ENCODE assay signal across 12 mouse cellular contexts in the genomic region with DNA sequence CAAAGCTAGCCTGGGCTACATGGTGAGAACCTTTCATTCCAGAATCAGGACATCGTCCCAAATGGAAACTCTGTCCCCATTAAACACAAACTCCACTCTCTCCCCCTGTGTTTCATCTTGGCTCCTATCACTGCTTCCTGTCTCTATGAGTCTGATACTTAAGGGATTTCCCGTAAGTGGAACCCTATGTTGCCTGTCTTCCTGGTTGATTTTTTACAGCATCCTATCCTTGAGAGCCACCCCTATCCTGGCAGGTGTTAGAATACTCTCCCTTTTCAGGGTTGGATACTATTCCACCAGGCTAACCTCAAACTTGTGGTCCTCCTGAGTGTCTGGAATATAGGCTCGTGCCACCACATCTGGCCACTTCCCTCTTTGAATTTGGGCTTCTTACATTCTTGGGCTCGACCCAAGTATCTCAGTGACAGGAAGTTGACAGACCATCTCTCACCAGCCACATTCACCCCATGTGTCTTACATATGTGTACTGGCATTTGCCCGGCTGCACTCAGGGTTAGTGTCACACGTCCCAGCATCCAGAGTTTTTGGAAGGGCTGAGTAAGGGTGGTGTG. TPM values are rescaled to one million over a fixed set of nuclear protein-coding genes. Genes with fewer than 3 reads are reported as not detected.
DNase-seq lines count a peak whose midpoint lies in the region; ATAC-seq and TF ChIP-seq lines count a peak whose summit lies in the region.
"Had no signal": no experiment of that assay in that cellular context is flagged by ENCODE, and none has a peak within 500 bp of the region (broad histone marks: within the 10 kb centered on the region; RNA-seq: fewer than 3 reads in every experiment).

No protein-coding gene starts in this region.

- H3K4me1 ChIP-seq in heart, embryonic 14.5 days (ENCODE audit: control insufficient read depth in 2 of 2, insufficient read depth in 2 of 2, low read length in 2 of 2), result peaks cover 9 to 14% of the 10 kb centered on the region in 2 experiments
- H3K4me1 ChIP-seq in liver, embryonic 15.5 days (replicated peaks), result peaks cover 12% of the 10 kb centered on the region; the same call in 1 of the 2 replicates
- peaks cover 3% of the 10 kb centered on the region; the same call in 1 of the 2 replicates for H3K4me1 ChIP-seq in liver, postnatal 0 days (ENCODE audit: insufficient read depth)
- H3K4me1 ChIP-seq in embryonic facial prominence, embryonic 14.5 days (ENCODE audit: control insufficient read depth, insufficient read depth, low read length), result peaks cover 18% of the 10 kb centered on the region
- H3K4me1 ChIP-seq in hindbrain, embryonic 16.5 days (ENCODE audit: control insufficient read depth, insufficient read depth, low read depth, low read length), result peaks cover 6% of the 10 kb centered on the region; the same call in 1 of the 2 replicates

- H3K27ac ChIP-seq in heart, embryonic 14.5 days (replicated peaks in 1 of 2; ENCODE audit: control insufficient read depth in 1 of 2, insufficient read depth in 1 of 2, low read depth in 2 of 2, low read length in 2 of 2), result no peak overlapping the region
- no peak overlapping the region for H3K27ac ChIP-seq in liver, embryonic 15.5 days (replicated peaks)
- H3K27ac ChIP-seq in liver, postnatal 0 days (ENCODE audit: low read depth), result no peak overlapping the region
- H3K27ac ChIP-seq in embryonic facial prominence, embryonic 14.5 days (replicated peaks; ENCODE audit: low read depth, low read length), result no peak overlapping the region
- H3K27ac ChIP-seq in hindbrain, embryonic 16.5 days (ENCODE audit: low read depth, low read length), result no peak overlapping the region
- H3K27ac ChIP-seq: layer of hippocampus, adult 2 months had no signal

- 65% methylated on average over 6 of the region's 6 CpGs for WGBS in heart, embryonic 14.5 days
- WGBS in liver, embryonic 15.5 days (ENCODE audit: insufficient replicate concordance), result 40% methylated on average over 6 of the region's 6 CpGs
- 52% methylated on average over 6 of the region's 6 CpGs for WGBS in liver, postnatal 0 days (ENCODE audit: insufficient replicate concordance)
- 67% methylated on average over 6 of the region's 6 CpGs for WGBS in embryonic facial prominence, embryonic 14.5 days
- 81% methylated on average over 6 of the region's 6 CpGs for WGBS in hindbrain, embryonic 16.5 days

- no peaks in the 10 kb centered on the region for H3K36me3 ChIP-seq in heart, embryonic 14.5 days (ENCODE audit: control insufficient read depth, insufficient read depth, low read length)
- H3K36me3 ChIP-seq in liver, embryonic 15.5 days (replicated peaks), result no peaks in the 10 kb centered on the region
- no peaks in the 10 kb centered on the region for H3K36me3 ChIP-seq in liver, postnatal 0 days (replicated peaks; ENCODE audit: insufficient read depth, low read length)
- no peaks in the 10 kb centered on the region for H3K36me3 ChIP-seq in embryonic facial prominence, embryonic 14.5 days (ENCODE audit: control insufficient read depth, insufficient read depth, low read length)
- H3K36me3 ChIP-seq in hindbrain, embryonic 16.5 days (ENCODE audit: control insufficient read depth, insufficient read depth, low read length), result no peaks in the 10 kb centered on the region
- H3K36me3 ChIP-seq: embryonic facial prominence, embryonic 12.5 days had no signal

- TF ChIP-seq EP300 in liver, postnatal 0 days (IDR thresholded peaks at IDR 0.05; ENCODE audit: low read depth), result no peak

- no peaks in the 10 kb centered on the region; the same call in 1 of the 2 replicates for H3K27me3 ChIP-seq in heart, embryonic 14.5 days (ENCODE audit: control insufficient read depth, insufficient read depth, low read length)
- H3K27me3 ChIP-seq in liver, embryonic 15.5 days, result no peaks in the 10 kb centered on the region
- H3K27me3 ChIP-seq in liver, postnatal 0 days (ENCODE audit: insufficient read depth, low read length), result no peaks in the 10 kb centered on the region
- H3K27me3 ChIP-seq in embryonic facial prominence, embryonic 14.5 days (replicated peaks; ENCODE audit: control insufficient read depth, insufficient read depth, low read length), result no peaks in the 10 kb centered on the region
- no peaks in the 10 kb centered on the region; the same call in 1 of the 2 replicates for H3K27me3 ChIP-seq in hindbrain, embryonic 16.5 days (replicated peaks; ENCODE audit: control insufficient read depth, insufficient read depth, low read length)

- H3K4me2 ChIP-seq in heart, embryonic 14.5 days (ENCODE audit: low read length), result peak overlapping the region; percentile 53
- H3K4me2 ChIP-seq in liver, embryonic 15.5 days, result peak overlapping the region; percentile 33; the same call in 1 of the 2 replicates
- no peak overlapping the region for H3K4me2 ChIP-seq in liver, postnatal 0 days (ENCODE audit: low read depth, low read length)
- H3K4me2 ChIP-seq in embryonic facial prominence, embryonic 14.5 days (ENCODE audit: low read depth, low read length), result 0 out of 2 replicates have a peak overlapping the region, but pooled peaks have one; percentile 45
- H3K4me2 ChIP-seq in hindbrain, embryonic 16.5 days (ENCODE audit: low read length), result no peak overlapping the region

- H3K4me3 ChIP-seq in heart, embryonic 14.5 days (ENCODE audit: control insufficient read depth in 1 of 2, insufficient read depth in 1 of 2, low read depth in 1 of 2, low read length in 2 of 2), result no peak overlapping the region
- no peak overlapping the region for H3K4me3 ChIP-seq in liver, embryonic 15.5 days (replicated peaks)
- no peak overlapping the region for H3K4me3 ChIP-seq in liver, postnatal 0 days (ENCODE audit: low read depth, low read length)
- no peak overlapping the region for H3K4me3 ChIP-seq in embryonic facial prominence, embryonic 14.5 days (ENCODE audit: low read depth, low read length)
- no peak overlapping the region for H3K4me3 ChIP-seq in hindbrain, embryonic 16.5 days (ENCODE audit: low read length)
- H3K4me3 ChIP-seq: layer of hippocampus, adult 2 months had no signal

- no peak for ATAC-seq in heart, embryonic 14.5 days (ENCODE audit: insufficient number of reproducible peaks, insufficient read depth, low FRiP score, low read depth)
- ATAC-seq in liver, embryonic 15.5 days (ENCODE audit: insufficient read depth), result no peak
- ATAC-seq in liver, postnatal 0 days, result no peak
- no peak for ATAC-seq in embryonic facial prominence, embryonic 14.5 days (ENCODE audit: low read depth)
- no peak for ATAC-seq in hindbrain, embryonic 16.5 days
- ATAC-seq: forebrain, embryonic 14.5 days had no signal

- TF ChIP-seq CTCF in liver, postnatal 0 days (IDR thresholded peaks at IDR 0.05; ENCODE audit: low read depth), result no peak

- DNase-seq in heart, adult 11 months, result no peak
- no peak for DNase-seq in liver, postnatal 0 days
- no peak for DNase-seq in embryonic facial prominence, embryonic 14.5 days (ENCODE audit: low spot score)
- peak; percentile 67 for DNase-seq in naive thymus-derived CD4-positive, alpha-beta T cell, adult 2 months (ENCODE audit: low read depth)
- DNase-seq in B cell, adult 2 months, result no peak
- DNase-seq: cerebellum, adult 9-11 months had no signal

- no peaks in the 10 kb centered on the region for H3K9me3 ChIP-seq in heart, embryonic 14.5 days (ENCODE audit: control insufficient read depth, low read length)
- H3K9me3 ChIP-seq in liver, embryonic 15.5 days (replicated peaks), result no peaks in the 10 kb centered on the region
- H3K9me3 ChIP-seq in liver, postnatal 0 days (ENCODE audit: low read length), result no peaks in the 10 kb centered on the region
- no peaks in the 10 kb centered on the region for H3K9me3 ChIP-seq in embryonic facial prominence, embryonic 14.5 days (ENCODE audit: control insufficient read depth, low read length)
- H3K9me3 ChIP-seq in hindbrain, embryonic 16.5 days (ENCODE audit: control insufficient read depth, low read length), result no peaks in the 10 kb centered on the region
- H3K9me3 ChIP-seq: embryonic facial prominence, embryonic 12.5 days had no signal

- no peak overlapping the region for H3K9ac ChIP-seq in heart, embryonic 14.5 days (ENCODE audit: low read length)
- no peak overlapping the region for H3K9ac ChIP-seq in liver, embryonic 15.5 days
- H3K9ac ChIP-seq in liver, postnatal 0 days (replicated peaks), result no peak overlapping the region
- no peak overlapping the region for H3K9ac ChIP-seq in embryonic facial prominence, embryonic 14.5 days (ENCODE audit: low read depth, low read length)
- no peak overlapping the region for H3K9ac ChIP-seq in hindbrain, embryonic 16.5 days (ENCODE audit: low read depth, low read length)

RNA-seq across cellular contexts. Expression of a gene that starts 43.6 kb away (rescaled TPM):
- 46.4 and 53.8 TPM in 2 replicates for polyA plus RNA-seq in heart, embryonic 14.5 days (2014; fragmentation: Nextera tagmentation; extraction: Ambion mirVana)
- 14.1 and 18.9 TPM in 2 replicates for polyA plus RNA-seq in liver, embryonic 15.5 days (2015; fragmentation: Nextera tagmentation; extraction: Ambion mirVana)
- polyA plus RNA-seq in liver, postnatal 0 days (2015; fragmentation: Nextera tagmentation; extraction: Ambion mirVana), result 12.7 and 14.5 TPM in 2 replicates
- polyA plus RNA-seq in embryonic facial prominence, embryonic 14.5 days (2014; fragmentation: Nextera tagmentation; extraction: Ambion mirVana), result 23.4 and 28.9 TPM in 2 replicates
- polyA plus RNA-seq in hindbrain, embryonic 16.5 days (2015; fragmentation: Nextera tagmentation; extraction: Ambion mirVana), result 10.3 and 11.1 TPM in 2 replicates

Comparison
In these comparisons a context has a peak if more than half of its experiments do, and no peak if none do; other contexts are left out.
1. H3K4me2 ChIP-seq: peak in heart, embryonic 14.5 days (single experiment), liver, embryonic 15.5 days (single experiment) and embryonic facial prominence, embryonic 14.5 days (single experiment); none in liver, postnatal 0 days (single experiment) and hindbrain, embryonic 16.5 days (single experiment).